Mouse (Mus musculus) MEL (cell line): Measurements from ENCODE around the gene Gamt. TPM values are rescaled to one million over a fixed set of nuclear protein-coding genes. Genes with fewer than 3 reads are reported as not detected.

Experiments used
- DNase-seq: peaks from one replicate; pipeline ENCODE4 v3.0.0; 2011; ENCODE audit warnings: low read depth, low spot score
- H3K27ac ChIP-seq: 2 replicates; pipeline ENCODE4 v1.5.1; 2012; ENCODE audit warnings: low read depth, mild to moderate bottlenecking, control low read depth, low read length, moderate library complexity; ENCODE audit not compliant: control insufficient read depth
- H3K27me3 ChIP-seq, 2 experiments: fragments of 150-350 bp in 1 of 2; sonication (generic) in 1 of 2; 2 replicates each; pipeline ENCODE4 v1.6.1; 2012; ENCODE audit warnings: low read length in 2 of 2, mild to moderate bottlenecking in 2 of 2, improper control_type of control experiment in 1 of 2, moderate library complexity in 1 of 2; ENCODE audit not compliant: insufficient read depth in 2 of 2, control insufficient read depth in 1 of 2
- H3K36me3 ChIP-seq, 2 experiments: 2 replicates each; pipeline ENCODE4 v1.6.1; 2012 to 2014; ENCODE audit warnings: low read length in 2 of 2, improper control_type of control experiment in 1 of 2, inconsistent platforms in 1 of 2, mild to moderate bottlenecking in 1 of 2; ENCODE audit not compliant: insufficient read depth in 2 of 2, control insufficient read depth in 1 of 2
- H3K4me1 ChIP-seq, 2 experiments: fragments of 150-350 bp in 1 of 2; sonication (generic) in 1 of 2; 2 replicates each; pipeline ENCODE4 v1.6.1; 2012; ENCODE audit warnings: low read length in 2 of 2, improper control_type of control experiment in 1 of 2, mild to moderate bottlenecking in 1 of 2; ENCODE audit not compliant: insufficient read depth in 2 of 2, control insufficient read depth in 1 of 2
- H3K4me3 ChIP-seq, 2 experiments: fragments of 150-350 bp in 1 of 2; sonication (generic) in 1 of 2; 2 replicates each; pipeline ENCODE4 v1.5.1; 2012; ENCODE audit warnings: low read depth in 2 of 2, low read length in 2 of 2, mild to moderate bottlenecking in 2 of 2, moderate library complexity in 2 of 2, control low read depth in 1 of 2, improper control_type of control experiment in 1 of 2; ENCODE audit not compliant: control insufficient read depth in 1 of 2, insufficient read depth in 1 of 2
- H3K79me2 ChIP-seq: 2 replicates; pipeline ENCODE4 v1.6.1; 2012; ENCODE audit warnings: mild to moderate bottlenecking, low read length, moderate library complexity; ENCODE audit not compliant: control insufficient read depth, poor library complexity, insufficient read depth
- H3K9ac ChIP-seq: 2 replicates; pipeline ENCODE4 v1.6.1; 2012; ENCODE audit warnings: low read depth, mild to moderate bottlenecking, control low read depth, low read length, moderate library complexity; ENCODE audit not compliant: control insufficient read depth, poor library complexity, severe bottlenecking
- H3K9me3 ChIP-seq: fragments of 150-350 bp; sonication (generic); replicated peaks from 2 replicates; pipeline ENCODE4 v1.6.1; 2012; ENCODE audit warnings: mild to moderate bottlenecking, low read length, improper control_type of control experiment, moderate library complexity; ENCODE audit not compliant: insufficient read depth
- CHD2 ChIP-seq: IDR thresholded peaks from 2 replicates; pipeline ENCODE4 v1.6.1; 2011; ENCODE audit warnings: low read length, improper control_type of control experiment
- CTCF ChIP-seq, 3 experiments: IDR thresholded peaks in 2 of 3; conservative IDR thresholded peaks in 1 of 3; 2 replicates each; pipeline ENCODE4 v1.5.1; 2011 to 2012; ENCODE audit warnings: low read length in 3 of 3, low read depth in 2 of 3, mild to moderate bottlenecking in 2 of 3, improper control_type of control experiment in 1 of 3, inconsistent platforms in 1 of 3, mixed read lengths in 1 of 3, moderate library complexity in 1 of 3; ENCODE audit not compliant: control insufficient read depth in 1 of 3, insufficient read depth in 1 of 3, poor library complexity in 1 of 3, severe bottlenecking in 1 of 3
- ETS1 ChIP-seq: IDR thresholded peaks from 2 replicates; pipeline ENCODE4 v1.6.1; 2012; ENCODE audit warnings: low read depth, mild to moderate bottlenecking, inconsistent platforms, low read length, improper control_type of control experiment, moderate library complexity
- GABPA ChIP-seq: IDR thresholded peaks from 2 replicates; pipeline ENCODE4 v1.6.1; 2012; ENCODE audit warnings: low read depth, mild to moderate bottlenecking, inconsistent platforms, low read length, improper control_type of control experiment, moderate library complexity
- JUND ChIP-seq: IDR thresholded peaks from 2 replicates; pipeline ENCODE4 v1.6.1; 2011; ENCODE audit warnings: low read depth, mild to moderate bottlenecking, improper control_type of control experiment, low read length
- MAFK ChIP-seq: IDR thresholded peaks from 2 replicates; pipeline ENCODE4 v1.6.1; 2011; ENCODE audit warnings: low read depth, mild to moderate bottlenecking, low read length, improper control_type of control experiment, borderline replicate concordance
- MAX ChIP-seq: IDR thresholded peaks from 2 replicates; pipeline ENCODE4 v1.6.1; 2011; ENCODE audit warnings: low read length, improper control_type of control experiment
- MAZ ChIP-seq: IDR thresholded peaks from 2 replicates; pipeline ENCODE4 v1.6.1; 2012; ENCODE audit warnings: low read depth, mild to moderate bottlenecking, inconsistent platforms, low read length, improper control_type of control experiment
- MEF2A ChIP-seq: IDR thresholded peaks from 2 replicates; pipeline ENCODE4 v1.6.1; 2014; ENCODE audit warnings: low read depth, mild to moderate bottlenecking, inconsistent platforms, low read length, improper control_type of control experiment; ENCODE audit not compliant: poor library complexity, insufficient replicate concordance, severe bottlenecking; ENCODE audit errors: extremely low read depth
- POLR2A ChIP-seq, 2 experiments: IDR thresholded peaks; 2 replicates each; pipeline ENCODE4 v1.6.1; 2011 to 2012; ENCODE audit warnings: low read length in 2 of 2, mild to moderate bottlenecking in 2 of 2, control low read depth in 1 of 2, improper control_type of control experiment in 1 of 2, low read depth in 1 of 2, moderate library complexity in 1 of 2; ENCODE audit not compliant: control insufficient read depth in 1 of 2, insufficient read depth in 1 of 2, poor library complexity in 1 of 2
- POLR2AphosphoS5 ChIP-seq: IDR thresholded peaks from 2 replicates; pipeline ENCODE4 v1.6.1; 2012; ENCODE audit warnings: low read depth, borderline replicate concordance, mild to moderate bottlenecking, inconsistent platforms, low read length, moderate library complexity, mixed read lengths
- RCOR1 ChIP-seq: IDR thresholded peaks from 2 replicates; pipeline ENCODE4 v1.6.1; 2012; ENCODE audit warnings: low read depth, mild to moderate bottlenecking, inconsistent platforms, low read length, improper control_type of control experiment
- SIN3A ChIP-seq: IDR thresholded peaks from 2 replicates; pipeline ENCODE4 v1.6.1; 2012; ENCODE audit warnings: low read length, improper control_type of control experiment, inconsistent platforms
- TCF12 ChIP-seq: IDR thresholded peaks from 2 replicates; pipeline ENCODE4 v1.6.1; 2014; ENCODE audit warnings: low read depth, mild to moderate bottlenecking, inconsistent platforms, low read length, improper control_type of control experiment, moderate library complexity
- UBTF ChIP-seq: IDR thresholded peaks from 2 replicates; pipeline ENCODE4 v1.6.1; 2012; ENCODE audit warnings: low read depth, mild to moderate bottlenecking, inconsistent platforms, low read length, improper control_type of control experiment, moderate library complexity, borderline replicate concordance; ENCODE audit not compliant: insufficient read depth
- USF1 ChIP-seq: IDR thresholded peaks from 2 replicates; pipeline ENCODE4 v1.6.1; 2014; ENCODE audit warnings: low read depth, mild to moderate bottlenecking, inconsistent platforms, low read length, improper control_type of control experiment, moderate library complexity
- ZMIZ1 ChIP-seq: IDR thresholded peaks from 2 replicates; pipeline ENCODE4 v1.6.1; 2012; ENCODE audit warnings: low read depth, mild to moderate bottlenecking, inconsistent platforms, low read length, improper control_type of control experiment, moderate library complexity
- polyA plus RNA-seq, 2 experiments: library from polyadenylated mRNA; stranded (reverse) in 1 of 2; unstranded in 1 of 2; fragments of >175 nt in 1 of 2; fragments of >200 nt in 1 of 2; gene quantifications; 2 replicates each; pipeline versions ENCODE4 v1.2.1 to v1.2.4; 2012; ENCODE audit warnings: low replicate concordance in 2 of 2, low read depth in 1 of 2; ENCODE audit not compliant: insufficient read length in 2 of 2, insufficient read depth in 1 of 2, missing spikeins in 1 of 2
- total RNA-seq: library from RNA; depleted of rRNA; stranded (reverse); fragments of 300-350 nt; gene quantifications from 2 replicates; pipeline ENCODE4 v1.2.3, GENCODE M21; 2012

Gamt gene
- total and polyA plus RNA-seq, 3 experiments = 6.0 to 8.4 TPM; not detected in 1

- no peak for DNase-seq
- no peaks in the 10 kb centered on the region for H3K9me3 ChIP-seq
- peaks cover 0 to 11% of the 10 kb centered on the region in 2 experiments; a peak in 2 of 4 replicates for H3K4me1 ChIP-seq
- H3K4me3 ChIP-seq = no peak overlapping the region
- H3K79me2 ChIP-seq = no peaks in the 10 kb centered on the region; the same call in 1 of the 2 replicates
- no peak overlapping the region for H3K9ac ChIP-seq
- H3K36me3 ChIP-seq = no peaks in the 10 kb centered on the region; a peak in 1 of 4 replicates
- no peak for TF ChIP-seq TCF12
- no peak for TF ChIP-seq CHD2
- TF ChIP-seq ZMIZ1 = no peak
- H3K27ac ChIP-seq = no peak overlapping the region
- no peaks in the 10 kb centered on the region for H3K27me3 ChIP-seq
These were observed 1.9 kb downstream of the Gamt start for GRCm38 (mm10) chr10:80258752-80259462.

- TF ChIP-seq POLR2AphosphoS5 (no peak), TCF12 (no peak), POLR2A (IDR thresholded peaks at IDR 0.05; ENCODE audit: control insufficient read depth in 1 of 2, insufficient read depth in 1 of 2, low read depth in 1 of 2, low read length in 2 of 2, poor library complexity in 1 of 2) (no peak), CHD2 (no peak), MAFK (no peak), GABPA (no peak), RCOR1 (no peak), SIN3A (no peak)
- peaks cover 0 to 9% of the 10 kb centered on the region in 2 experiments; a peak in 2 of 4 replicates for H3K4me1 ChIP-seq
- no peak overlapping the region for H3K4me3 ChIP-seq
- H3K9me3 ChIP-seq = no peaks in the 10 kb centered on the region
- H3K27ac ChIP-seq = no peak overlapping the region
- no peaks in the 10 kb centered on the region for H3K27me3 ChIP-seq
- H3K79me2 ChIP-seq = no peaks in the 10 kb centered on the region; the same call in 1 of the 2 replicates
- H3K36me3 ChIP-seq = no peaks in the 10 kb centered on the region; a peak in 1 of 4 replicates
- no peak overlapping the region for H3K9ac ChIP-seq
- DNase-seq = no peak
These were observed 2.9 kb downstream of the Gamt start for GRCm38 (mm10) chr10:80257936-80258335.

- TF ChIP-seq MAX (no peak), ZMIZ1 (no peak), JUND (no peak), CHD2 (no peak), UBTF (no peak), POLR2A (IDR thresholded peaks at IDR 0.05; ENCODE audit: control insufficient read depth in 1 of 2, insufficient read depth in 1 of 2, low read depth in 1 of 2, low read length in 2 of 2, poor library complexity in 1 of 2) (no peak), ETS1 (no peak), MEF2A (no peak), CTCF (IDR thresholded peaks at IDR 0.05 in 2 of 3, conservative IDR thresholded peaks at IDR 0.05 in 1 of 3; ENCODE audit: control insufficient read depth in 1 of 3, insufficient read depth in 1 of 3, low read depth in 2 of 3, low read length in 3 of 3, poor library complexity in 1 of 3, severe bottlenecking in 1 of 3) (no peak; a peak in 1 of 6 replicates), POLR2AphosphoS5 (no peak), MAZ (no peak), USF1 (no peak)
- TF ChIP-seq, all 39 proteins: peak for 0
- H3K36me3 ChIP-seq = no peaks in the 10 kb centered on the region
- H3K9ac ChIP-seq = no peak overlapping the region
- H3K27me3 ChIP-seq = no peaks in the 10 kb centered on the region
- no peaks in the 10 kb centered on the region for H3K9me3 ChIP-seq
- no peak for DNase-seq
- no peak overlapping the region for H3K4me3 ChIP-seq
- peaks cover 3% of the 10 kb centered on the region; the same call in 1 of the 2 replicates for H3K79me2 ChIP-seq
- no peak overlapping the region for H3K27ac ChIP-seq
- peaks cover 0 to 7% of the 10 kb centered on the region in 2 experiments; a peak in 2 of 4 replicates for H3K4me1 ChIP-seq
These were observed 4.8 kb downstream of the Gamt start for GRCm38 (mm10) chr10:80255881-80256535.
